In genomic region chr1:64117478-64118284, GRCm38 (mm10) we compare ENCODE assay signal across 10 mouse cellular contexts. TPM values are rescaled to one million over a fixed set of nuclear protein-coding genes. Genes with fewer than 3 reads are reported as not detected.
A peak's percentile ranks its signal among the peaks of the same experiment; 100 is the strongest.
DNase-seq lines count a peak whose midpoint lies in the region; ATAC-seq and TF ChIP-seq lines count a peak whose summit lies in the region.
"Had no signal": no experiment of that assay in that cellular context is flagged by ENCODE, and none has a peak within 500 bp of the region (broad histone marks: within the 10 kb centered on the region; RNA-seq: fewer than 3 reads in every experiment).

No protein-coding gene starts in this region.

- H3K4me1 ChIP-seq in heart, embryonic 15.5 days (replicated peaks), result peaks cover 36% of the 10 kb centered on the region
- peaks cover 45% of the 10 kb centered on the region for H3K4me1 ChIP-seq in hindbrain, embryonic 10.5 days (replicated peaks)

- TF ChIP-seq CTCF in brain, embryonic 14.5 days (IDR thresholded peaks at IDR 0.05; ENCODE audit: borderline replicate concordance, extremely low read depth, insufficient read depth, insufficient read length), result no peak

- H3K27ac ChIP-seq in heart, embryonic 15.5 days, result peak overlapping the region; percentile 26; the same call in 1 of the 2 replicates
- H3K27ac ChIP-seq in hindbrain, embryonic 10.5 days, result peak overlapping the region; percentile 100

- TF ChIP-seq POLR2A in brain, embryonic 14.5 days (IDR thresholded peaks at IDR 0.05; ENCODE audit: borderline replicate concordance, extremely low read depth, insufficient read depth, insufficient read length, poor library complexity, severe bottlenecking), result no peak

- ATAC-seq in heart, embryonic 15.5 days (replicated peaks; ENCODE audit: insufficient number of reproducible peaks, insufficient read depth, low FRiP score, low read depth), result no peak
- peak; percentile 24 for ATAC-seq in megakaryocyte-erythroid progenitor cell, adult 5-6 weeks (replicated peaks; ENCODE audit: low FRiP score, low TSS enrichment, poor library complexity, severe bottlenecking)
- ATAC-seq in monocyte, adult 5-6 weeks (replicated peaks; ENCODE audit: insufficient number of reproducible peaks, low FRiP score, low TSS enrichment, poor library complexity, severe bottlenecking), result no peak

- H3K36me3 ChIP-seq in heart, embryonic 15.5 days, result no peaks in the 10 kb centered on the region
- no peaks in the 10 kb centered on the region for H3K36me3 ChIP-seq in hindbrain, embryonic 10.5 days

- no peaks in the 10 kb centered on the region for H3K27me3 ChIP-seq in heart, embryonic 15.5 days
- H3K27me3 ChIP-seq in hindbrain, embryonic 10.5 days (ENCODE audit: insufficient read depth, poor library complexity, severe bottlenecking), result no peaks in the 10 kb centered on the region
- H3K27me3 ChIP-seq: CH12.LX had no signal

- H3K4me3 ChIP-seq in heart, embryonic 15.5 days, result peak overlapping the region; percentile 16; the same call in 1 of the 2 replicates
- H3K4me3 ChIP-seq in hindbrain, embryonic 10.5 days, result peak overlapping the region; percentile 80

- H3K4me2 ChIP-seq in heart, embryonic 15.5 days, result peak overlapping the region; percentile 58

- DNase-seq in heart, postnatal 4 days, result no peak
- peak; percentile 19 for DNase-seq in brain, embryonic 14.5 days (ENCODE audit: low read depth)
- DNase-seq in hindbrain, embryonic 10.5 days (ENCODE audit: low spot score), result no peak
- no peak for DNase-seq in cerebellum, adult 11 months
- no peak for DNase-seq in layer of hippocampus, adult 9-11 months
- DNase-seq: kidney, postnatal 4 days had no signal

- H3K9me3 ChIP-seq in heart, embryonic 15.5 days (replicated peaks), result no peaks in the 10 kb centered on the region
- no peaks in the 10 kb centered on the region for H3K9me3 ChIP-seq in hindbrain, embryonic 10.5 days

- no peak overlapping the region for H3K9ac ChIP-seq in heart, embryonic 15.5 days

- 72% methylated on average over 11 of the region's 11 CpGs for WGBS in heart, embryonic 15.5 days
- WGBS in hindbrain, embryonic 10.5 days, result 84% methylated on average over 11 of the region's 11 CpGs

RNA-seq across cellular contexts. Expression of gene Klf7, which starts 4.4 kb away (rescaled TPM):
- 18.9 and 19.5 TPM in 2 replicates for polyA plus RNA-seq in heart, embryonic 15.5 days (2015; fragmentation: Nextera tagmentation; extraction: Ambion mirVana)
- 10 to 100 TPM; 29.4 to 29.6 TPM for total RNA-seq in heart, postnatal 4 days (2021)
- 25.8 and 42.7 TPM in 2 replicates for polyA plus RNA-seq in brain, embryonic 14.5 days (2012; rRNA removed)
- polyA plus RNA-seq in hindbrain, embryonic 10.5 days (2016; fragmentation: Nextera tagmentation; extraction: Ambion mirVana), result 21.7 and 28.3 TPM in 2 replicates
- 3.7 and 5.1 TPM in 2 replicates for total RNA-seq in megakaryocyte-erythroid progenitor cell, adult 5-6 weeks (2014; fragmentation: Nextera tagmentation)
- total RNA-seq in megakaryocyte-erythroid progenitor cell, adult 5-6 weeks (2017), result 3.0 and 3.7 TPM in 2 replicates
- total RNA-seq in monocyte, adult 5-6 weeks (2017), result 15.9 to 26.0 TPM (median 19.5 TPM) in 3 replicates
